Mouse (Mus musculus): ENCODE results near the gene Fam83c.

The Fam83c gene

GRCm38 (mm10) chr2:155863301-155863867, 28.7 kb upstream of the Fam83c start:
- Histone ChIP-seq H3K4me3 (replicated peaks; ENCODE audit: low read length) (no peak overlapping the region), H3K4me1 (replicated peaks; ENCODE audit: low read depth, low read length) (no peaks in the 10 kb centered on the region; the same call in 1 of the 2 replicates), H3K36me3 (ENCODE audit: insufficient read depth, low read length) (peaks cover 54% of the 10 kb centered on the region), H3K27me3 (ENCODE audit: insufficient read depth, low read length) (no peaks in the 10 kb centered on the region), H3K9me3 (ENCODE audit: low read length) (peaks cover 29% of the 10 kb centered on the region)
- TF ChIP-seq NANOG (IDR thresholded peaks at IDR 0.05; ENCODE audit: borderline replicate concordance, low read length) (no peak), POU5F1 (IDR thresholded peaks at IDR 0.05; ENCODE audit: borderline replicate concordance, low read length) (no peak), CTCF (conservative IDR thresholded peaks at IDR 0.05; ENCODE audit: low read length) (no peak)

- TF ChIP-seq CTCF (conservative IDR thresholded peaks at IDR 0.05; ENCODE audit: low read length) (no peak), NANOG (IDR thresholded peaks at IDR 0.05; ENCODE audit: borderline replicate concordance, low read length) (no peak), POU5F1 (IDR thresholded peaks at IDR 0.05; ENCODE audit: borderline replicate concordance, low read length) (no peak)
- Histone ChIP-seq H3K9me3 (ENCODE audit: low read length) (peaks cover 35% of the 10 kb centered on the region), H3K4me3 (replicated peaks; ENCODE audit: low read length) (no peak overlapping the region), H3K36me3 (ENCODE audit: insufficient read depth, low read length) (peaks cover 53% of the 10 kb centered on the region), H3K4me1 (replicated peaks; ENCODE audit: low read depth, low read length) (no peaks in the 10 kb centered on the region; the same call in 1 of the 2 replicates), H3K27me3 (ENCODE audit: insufficient read depth, low read length) (no peaks in the 10 kb centered on the region)
These were observed 28.1 kb upstream of the Fam83c start for GRCm38 (mm10) chr2:155862573-155863300.

DNA sequence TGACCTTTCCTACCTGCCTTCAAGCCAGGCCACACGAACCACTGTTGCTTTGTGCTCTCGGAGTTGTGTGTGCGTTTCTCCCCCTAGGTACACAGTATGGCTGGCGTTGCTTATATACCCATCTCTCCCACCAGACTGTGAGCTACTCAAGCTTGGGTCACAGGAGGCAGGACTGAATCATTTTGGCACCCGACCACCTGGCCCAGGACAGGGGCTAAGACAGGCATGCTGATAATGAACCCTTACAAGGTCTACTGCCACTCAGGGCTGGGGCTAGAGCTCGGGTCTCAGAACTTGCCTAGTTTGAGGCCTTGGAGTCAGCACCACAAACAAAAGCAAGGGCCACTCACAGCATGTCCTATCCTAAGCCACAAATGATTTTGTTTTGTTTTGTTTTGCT, 26.9 kb upstream of the Fam83c start:
- Histone ChIP-seq H3K27me3 (ENCODE audit: insufficient read depth, low read length) (no peaks in the 10 kb centered on the region), H3K36me3 (ENCODE audit: insufficient read depth, low read length) (peaks cover 54% of the 10 kb centered on the region), H3K4me1 (replicated peaks; ENCODE audit: low read depth, low read length) (no peaks in the 10 kb centered on the region; the same call in 1 of the 2 replicates), H3K4me3 (replicated peaks; ENCODE audit: low read length) (no peak overlapping the region), H3K9me3 (ENCODE audit: low read length) (peaks cover 47% of the 10 kb centered on the region)
- TF ChIP-seq NANOG (IDR thresholded peaks at IDR 0.05; ENCODE audit: borderline replicate concordance, low read length) (no peak), CTCF (conservative IDR thresholded peaks at IDR 0.05; ENCODE audit: low read length) (no peak), POU5F1 (IDR thresholded peaks at IDR 0.05; ENCODE audit: borderline replicate concordance, low read length) (no peak)

GRCm38 (mm10) chr2:155860102-155860501, 25.4 kb upstream of the Fam83c start:
- no peak overlapping the region for H3K4me3 ChIP-seq (replicated peaks; ENCODE audit: low read length)
- peaks cover 53% of the 10 kb centered on the region for H3K9me3 ChIP-seq (ENCODE audit: low read length)
- TF ChIP-seq NANOG (IDR thresholded peaks at IDR 0.05; ENCODE audit: borderline replicate concordance, low read length) (no peak), CTCF (conservative IDR thresholded peaks at IDR 0.05; ENCODE audit: low read length) (no peak), POU5F1 (IDR thresholded peaks at IDR 0.05; ENCODE audit: borderline replicate concordance, low read length) (no peak)
- no peaks in the 10 kb centered on the region for H3K27me3 ChIP-seq (ENCODE audit: insufficient read depth, low read length)
- H3K4me1 ChIP-seq (replicated peaks; ENCODE audit: low read depth, low read length): no peaks in the 10 kb centered on the region; the same call in 1 of the 2 replicates
- peaks cover 65% of the 10 kb centered on the region for H3K36me3 ChIP-seq (ENCODE audit: insufficient read depth, low read length)

DNA sequence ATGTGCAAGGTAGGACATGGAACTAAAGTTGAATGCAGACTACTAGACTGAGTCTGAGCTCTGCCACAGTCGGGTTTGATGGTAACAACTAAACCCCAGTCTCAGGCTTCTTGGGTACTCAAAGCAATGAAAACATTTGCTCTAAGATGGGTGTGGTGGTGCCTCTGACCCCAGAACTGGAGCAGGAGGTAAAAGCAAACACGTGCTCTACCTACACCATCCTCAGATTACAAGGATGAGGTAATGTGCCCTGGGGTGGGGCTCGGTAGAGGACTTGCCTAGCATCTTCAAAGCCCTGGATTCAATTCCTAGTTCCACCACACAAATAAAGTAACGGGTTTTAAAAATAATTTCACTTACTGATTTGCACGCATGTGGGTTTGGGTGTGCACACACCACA, 17.9 kb upstream of the Fam83c start:
- Histone ChIP-seq H3K36me3 (ENCODE audit: insufficient read depth, low read length) (peaks cover 80% of the 10 kb centered on the region), H3K9me3 (ENCODE audit: low read length) (peaks cover 15% of the 10 kb centered on the region), H3K4me1 (replicated peaks; ENCODE audit: low read depth, low read length) (peaks cover 27% of the 10 kb centered on the region), H3K4me3 (replicated peaks; ENCODE audit: low read length) (no peak overlapping the region), H3K27me3 (ENCODE audit: insufficient read depth, low read length) (no peaks in the 10 kb centered on the region)
- no peak for TF ChIP-seq NANOG (IDR thresholded peaks at IDR 0.05; ENCODE audit: borderline replicate concordance, low read length)
- no peak for TF ChIP-seq POU5F1 (IDR thresholded peaks at IDR 0.05; ENCODE audit: borderline replicate concordance, low read length)
- no peak for TF ChIP-seq CTCF (conservative IDR thresholded peaks at IDR 0.05; ENCODE audit: low read length)

DNA sequence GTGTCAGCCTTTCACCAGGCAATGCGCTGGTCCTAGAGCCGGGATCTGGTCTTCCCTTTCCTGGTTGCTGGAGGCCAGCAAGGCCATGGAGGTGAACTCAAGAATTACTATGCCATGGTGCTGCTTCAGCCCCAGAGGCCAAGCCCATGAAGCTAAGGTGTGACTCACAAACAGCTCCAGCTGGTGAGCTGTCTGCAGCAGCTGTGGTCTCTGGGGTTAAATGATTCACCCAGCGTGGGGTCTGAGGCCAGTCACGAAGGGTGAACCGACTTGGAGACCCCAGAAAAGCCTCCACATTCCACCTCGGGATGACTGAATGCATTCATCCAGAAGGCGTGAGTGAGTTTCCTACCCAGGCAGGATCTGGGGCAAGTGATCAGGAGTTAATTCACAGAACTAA, 15.5 kb upstream of the Fam83c start:
- Histone ChIP-seq H3K36me3 (ENCODE audit: insufficient read depth, low read length) (peaks cover 82% of the 10 kb centered on the region), H3K4me1 (replicated peaks; ENCODE audit: low read depth, low read length) (peaks cover 27% of the 10 kb centered on the region), H3K4me3 (replicated peaks; ENCODE audit: low read length) (no peak overlapping the region), H3K27me3 (ENCODE audit: insufficient read depth, low read length) (no peaks in the 10 kb centered on the region), H3K9me3 (ENCODE audit: low read length) (no peaks in the 10 kb centered on the region)
- no peak for TF ChIP-seq CTCF (conservative IDR thresholded peaks at IDR 0.05; ENCODE audit: low read length)
- no peak for TF ChIP-seq NANOG (IDR thresholded peaks at IDR 0.05; ENCODE audit: borderline replicate concordance, low read length)
- no peak for TF ChIP-seq POU5F1 (IDR thresholded peaks at IDR 0.05; ENCODE audit: borderline replicate concordance, low read length)

DNA sequence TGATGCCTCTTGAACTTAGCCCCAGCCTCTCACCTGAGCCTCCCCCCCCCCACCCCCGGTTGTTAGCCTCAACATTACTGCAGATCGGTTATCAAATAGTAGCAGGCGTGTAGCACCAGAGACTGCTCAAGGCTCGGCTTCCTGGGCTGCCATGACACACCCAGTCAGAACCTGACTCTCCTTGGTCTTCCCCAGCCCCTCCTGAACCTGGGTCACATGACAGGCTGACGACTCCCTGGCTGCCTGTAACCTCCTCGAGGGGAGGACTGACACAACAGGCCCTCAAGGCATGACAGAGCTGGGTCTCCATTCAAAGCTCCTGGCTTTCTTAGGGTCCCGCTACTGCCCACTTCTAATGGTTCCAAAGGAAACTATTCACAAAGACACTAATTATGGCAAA, 14.8 kb upstream of the Fam83c start:
- H3K27me3 ChIP-seq (ENCODE audit: insufficient read depth, low read length): no peaks in the 10 kb centered on the region
- no peaks in the 10 kb centered on the region for H3K9me3 ChIP-seq (ENCODE audit: low read length)
- peaks cover 88% of the 10 kb centered on the region for H3K36me3 ChIP-seq (ENCODE audit: insufficient read depth, low read length)
- H3K4me3 ChIP-seq (replicated peaks; ENCODE audit: low read length): no peak overlapping the region
- TF ChIP-seq POU5F1 (IDR thresholded peaks at IDR 0.05; ENCODE audit: borderline replicate concordance, low read length) (no peak), CTCF (conservative IDR thresholded peaks at IDR 0.05; ENCODE audit: low read length) (no peak), NANOG (IDR thresholded peaks at IDR 0.05; ENCODE audit: borderline replicate concordance, low read length) (no peak)
- peaks cover 27% of the 10 kb centered on the region for H3K4me1 ChIP-seq (replicated peaks; ENCODE audit: low read depth, low read length)

- no peak for TF ChIP-seq NANOG (IDR thresholded peaks at IDR 0.05; ENCODE audit: borderline replicate concordance, low read length)
- no peak for TF ChIP-seq POU5F1 (IDR thresholded peaks at IDR 0.05; ENCODE audit: borderline replicate concordance, low read length)
- peak; percentile 76 for TF ChIP-seq CTCF (conservative IDR thresholded peaks at IDR 0.05; ENCODE audit: low read length)
- Histone ChIP-seq H3K27me3 (ENCODE audit: insufficient read depth, low read length) (no peaks in the 10 kb centered on the region), H3K36me3 (ENCODE audit: insufficient read depth, low read length) (peaks cover 79% of the 10 kb centered on the region), H3K4me1 (replicated peaks; ENCODE audit: low read depth, low read length) (peaks cover 27% of the 10 kb centered on the region), H3K9me3 (ENCODE audit: low read length) (no peaks in the 10 kb centered on the region), H3K4me3 (replicated peaks; ENCODE audit: low read length) (no peak overlapping the region)
These were observed 13.6 kb upstream of the Fam83c start for GRCm38 (mm10) chr2:155848291-155848690.

All from E14TG2a.4 (cell line).